Mouse (Mus musculus): ENCODE measurements at regions not wholly inside any gene's neighbourhood (a gene's known extent, or its start where the extent isn't known, plus 50 kb on each side); places are given as distances from the start of the nearest gene placed in this dataset.

GRCm38 (mm10) chr5:79679051-79679450 is 1340.9 kb upstream of the Adgrl3 start:
- Histone ChIP-seq H3K4me3 (ENCODE audit: low read depth, low read length) (no peak overlapping the region), H3K36me3 (ENCODE audit: control insufficient read depth, insufficient read depth, low read length) (no peaks in the 10 kb centered on the region), H3K4me2 (replicated peaks; ENCODE audit: low read depth, low read length) (no peak overlapping the region), H3K4me1 (replicated peaks; ENCODE audit: control insufficient read depth, insufficient read depth, low read length) (no peaks in the 10 kb centered on the region), H3K9me3 (ENCODE audit: control insufficient read depth, low read length) (no peaks in the 10 kb centered on the region), H3K27ac (ENCODE audit: low read depth, low read length) (no peak overlapping the region), H3K27me3 (ENCODE audit: control insufficient read depth, insufficient read depth, low read length) (no peaks in the 10 kb centered on the region), H3K9ac (ENCODE audit: low read depth, low read length) (no peak overlapping the region)
- DNase-seq (ENCODE audit: low spot score) = peak; percentile 4
- 13% methylated on average over 3 of the region's 3 CpGs for WGBS
- ATAC-seq (ENCODE audit: low FRiP score) = no peak

- no peak for ATAC-seq (ENCODE audit: low FRiP score)
- Histone ChIP-seq H3K27ac (ENCODE audit: low read depth, low read length) (no peak overlapping the region), H3K27me3 (ENCODE audit: control insufficient read depth, insufficient read depth, low read length) (no peaks in the 10 kb centered on the region), H3K4me2 (replicated peaks; ENCODE audit: low read depth, low read length) (no peak overlapping the region), H3K9ac (ENCODE audit: low read depth, low read length) (no peak overlapping the region), H3K36me3 (ENCODE audit: control insufficient read depth, insufficient read depth, low read length) (no peaks in the 10 kb centered on the region), H3K9me3 (ENCODE audit: control insufficient read depth, low read length) (no peaks in the 10 kb centered on the region), H3K4me3 (ENCODE audit: low read depth, low read length) (no peak overlapping the region), H3K4me1 (replicated peaks; ENCODE audit: control insufficient read depth, insufficient read depth, low read length) (no peaks in the 10 kb centered on the region)
- DNase-seq (ENCODE audit: low spot score) = no peak
Measured at GRCm38 (mm10) chr5:79680321-79680720, 1339.6 kb upstream of the Adgrl3 start.

- no peak overlapping the region for H3K4me2 ChIP-seq (replicated peaks; ENCODE audit: low read depth, low read length)
- DNase-seq (ENCODE audit: low spot score) (no peak), ATAC-seq (ENCODE audit: low FRiP score) (no peak)
- H3K9ac ChIP-seq (ENCODE audit: low read depth, low read length) = no peak overlapping the region
- no peaks in the 10 kb centered on the region for H3K27me3 ChIP-seq (ENCODE audit: control insufficient read depth, insufficient read depth, low read length)
- H3K27ac ChIP-seq (ENCODE audit: low read depth, low read length) = no peak overlapping the region
- no peaks in the 10 kb centered on the region for H3K36me3 ChIP-seq (ENCODE audit: control insufficient read depth, insufficient read depth, low read length)
- no peak overlapping the region for H3K4me3 ChIP-seq (ENCODE audit: low read depth, low read length)
- 85% methylated on average over 1 of the region's 1 CpGs for WGBS
- no peaks in the 10 kb centered on the region for H3K4me1 ChIP-seq (replicated peaks; ENCODE audit: control insufficient read depth, insufficient read depth, low read length)
- no peaks in the 10 kb centered on the region for H3K9me3 ChIP-seq (ENCODE audit: control insufficient read depth, low read length)
Measured at GRCm38 (mm10) chr5:79706631-79707030, 1313.3 kb upstream of the Adgrl3 start.

- no peak overlapping the region for H3K4me2 ChIP-seq (replicated peaks; ENCODE audit: low read depth, low read length)
- DNase-seq (ENCODE audit: low spot score) = no peak
- no peak for ATAC-seq (ENCODE audit: low FRiP score)
- WGBS = 88% methylated on average over 5 of the region's 5 CpGs
- no peaks in the 10 kb centered on the region for H3K36me3 ChIP-seq (ENCODE audit: control insufficient read depth, insufficient read depth, low read length)
- no peaks in the 10 kb centered on the region for H3K4me1 ChIP-seq (replicated peaks; ENCODE audit: control insufficient read depth, insufficient read depth, low read length)
- H3K9ac ChIP-seq (ENCODE audit: low read depth, low read length) = no peak overlapping the region
- H3K4me3 ChIP-seq (ENCODE audit: low read depth, low read length) = no peak overlapping the region
- H3K27ac ChIP-seq (ENCODE audit: low read depth, low read length) = no peak overlapping the region
- H3K9me3 ChIP-seq (ENCODE audit: control insufficient read depth, low read length) = no peaks in the 10 kb centered on the region
- no peaks in the 10 kb centered on the region for H3K27me3 ChIP-seq (ENCODE audit: control insufficient read depth, insufficient read depth, low read length)
Measured at GRCm38 (mm10) chr5:79734885-79735284, 1285.1 kb upstream of the Adgrl3 start.

GRCm38 (mm10) chr5:79784391-79784790 is 1235.5 kb upstream of the Adgrl3 start:
- H3K36me3 ChIP-seq (ENCODE audit: control insufficient read depth, insufficient read depth, low read length) = no peaks in the 10 kb centered on the region
- no peaks in the 10 kb centered on the region for H3K27me3 ChIP-seq (ENCODE audit: control insufficient read depth, insufficient read depth, low read length)
- no peak overlapping the region for H3K4me2 ChIP-seq (replicated peaks; ENCODE audit: low read depth, low read length)
- no peak for DNase-seq (ENCODE audit: low spot score)
- H3K4me3 ChIP-seq (ENCODE audit: low read depth, low read length) = no peak overlapping the region
- no peak overlapping the region for H3K27ac ChIP-seq (ENCODE audit: low read depth, low read length)
- no peaks in the 10 kb centered on the region for H3K4me1 ChIP-seq (replicated peaks; ENCODE audit: control insufficient read depth, insufficient read depth, low read length)
- WGBS = 83% methylated on average over 1 of the region's 1 CpGs
- H3K9me3 ChIP-seq (ENCODE audit: control insufficient read depth, low read length) = no peaks in the 10 kb centered on the region
- no peak for ATAC-seq (ENCODE audit: low FRiP score)
- H3K9ac ChIP-seq (ENCODE audit: low read depth, low read length) = no peak overlapping the region

DNA sequence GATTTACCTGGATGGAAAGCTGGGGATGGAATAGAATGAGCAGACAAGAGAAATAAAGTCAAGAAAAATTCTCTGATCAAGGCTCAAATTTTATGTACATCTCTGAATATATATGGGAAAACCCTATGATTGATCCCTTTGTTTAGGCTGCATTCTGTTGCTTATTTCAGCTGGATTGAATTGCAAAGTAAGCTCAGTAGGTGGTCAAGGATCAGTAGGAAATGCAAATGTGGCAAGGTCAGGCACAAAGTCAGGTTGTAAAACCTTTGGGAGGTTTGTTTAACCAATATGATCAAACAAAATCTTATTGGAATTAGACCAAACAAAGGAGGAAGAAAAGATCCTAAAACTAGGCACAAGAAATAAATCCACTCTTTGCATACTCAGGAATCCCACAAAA is 1193.4 kb upstream of the Adgrl3 start:
- 0 out of 2 replicates have a peak, but pooled peaks cover 3% of the 10 kb centered on the region for H3K9me3 ChIP-seq (ENCODE audit: control insufficient read depth, low read length)
- ATAC-seq (ENCODE audit: low FRiP score) (no peak), DNase-seq (ENCODE audit: low spot score) (no peak)
- H3K4me2 ChIP-seq (replicated peaks; ENCODE audit: low read depth, low read length) = no peak overlapping the region
- no peaks in the 10 kb centered on the region for H3K36me3 ChIP-seq (ENCODE audit: control insufficient read depth, insufficient read depth, low read length)
- no peak overlapping the region for H3K27ac ChIP-seq (ENCODE audit: low read depth, low read length)
- H3K27me3 ChIP-seq (ENCODE audit: control insufficient read depth, insufficient read depth, low read length) = no peaks in the 10 kb centered on the region
- H3K9ac ChIP-seq (ENCODE audit: low read depth, low read length) = no peak overlapping the region
- no peak overlapping the region for H3K4me3 ChIP-seq (ENCODE audit: low read depth, low read length)
- H3K4me1 ChIP-seq (replicated peaks; ENCODE audit: control insufficient read depth, insufficient read depth, low read length) = no peaks in the 10 kb centered on the region

DNA sequence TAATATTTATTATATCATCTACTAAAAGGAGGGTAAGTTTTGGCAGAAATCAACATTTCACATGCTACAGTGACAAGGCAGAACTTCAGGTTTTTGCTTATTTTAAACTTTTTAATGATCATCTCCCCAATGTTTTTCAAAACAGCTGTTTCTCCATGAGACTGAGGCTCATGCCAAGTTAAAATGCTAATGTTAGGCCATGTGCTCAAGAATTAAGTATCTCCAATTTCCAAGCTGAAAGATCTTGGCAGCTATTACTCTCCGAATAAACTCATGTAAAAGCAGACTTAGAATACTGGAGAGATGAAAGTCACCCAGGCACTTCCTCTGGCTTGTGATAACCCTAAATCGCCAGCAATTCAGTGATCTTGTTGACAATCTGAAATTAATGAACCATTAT is 1173.5 kb upstream of the Adgrl3 start:
- Histone ChIP-seq H3K4me1 (replicated peaks; ENCODE audit: control insufficient read depth, insufficient read depth, low read length) (no peaks in the 10 kb centered on the region), H3K9me3 (ENCODE audit: control insufficient read depth, low read length) (no peaks in the 10 kb centered on the region), H3K9ac (ENCODE audit: low read depth, low read length) (no peak overlapping the region), H3K36me3 (ENCODE audit: control insufficient read depth, insufficient read depth, low read length) (no peaks in the 10 kb centered on the region), H3K27ac (ENCODE audit: low read depth, low read length) (no peak overlapping the region), H3K27me3 (ENCODE audit: control insufficient read depth, insufficient read depth, low read length) (no peaks in the 10 kb centered on the region), H3K4me3 (ENCODE audit: low read depth, low read length) (no peak overlapping the region), H3K4me2 (replicated peaks; ENCODE audit: low read depth, low read length) (no peak overlapping the region)
- DNase-seq (ENCODE audit: low spot score) (no peak), ATAC-seq (ENCODE audit: low FRiP score) (no peak)
- WGBS = 93% methylated on average over 2 of the region's 2 CpGs

DNA sequence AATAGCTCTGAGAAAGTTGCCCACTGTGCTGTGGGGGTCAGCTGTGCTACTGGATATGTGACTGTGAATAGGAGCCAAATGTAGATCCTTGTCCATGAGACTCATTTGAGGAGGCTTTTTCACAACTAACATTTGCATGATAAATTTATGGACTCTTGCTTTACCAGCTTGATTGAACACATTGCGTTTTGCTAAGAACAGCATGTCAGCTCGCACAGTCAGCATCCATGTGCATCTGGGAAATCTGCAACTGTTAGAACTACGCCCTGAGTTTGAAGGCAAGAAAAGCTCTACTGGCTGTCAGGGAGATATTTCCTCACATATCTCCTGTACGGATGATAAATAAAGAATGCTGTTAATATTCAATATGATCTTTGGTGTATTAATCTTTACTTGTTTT is 1164.1 kb upstream of the Adgrl3 start:
- Histone ChIP-seq H3K36me3 (ENCODE audit: control insufficient read depth, insufficient read depth, low read length) (no peaks in the 10 kb centered on the region), H3K4me3 (ENCODE audit: low read depth, low read length) (no peak overlapping the region), H3K27ac (ENCODE audit: low read depth, low read length) (no peak overlapping the region), H3K4me2 (replicated peaks; ENCODE audit: low read depth, low read length) (no peak overlapping the region), H3K27me3 (ENCODE audit: control insufficient read depth, insufficient read depth, low read length) (no peaks in the 10 kb centered on the region), H3K9ac (ENCODE audit: low read depth, low read length) (no peak overlapping the region), H3K9me3 (ENCODE audit: control insufficient read depth, low read length) (no peaks in the 10 kb centered on the region), H3K4me1 (replicated peaks; ENCODE audit: control insufficient read depth, insufficient read depth, low read length) (no peaks in the 10 kb centered on the region)
- DNase-seq (ENCODE audit: low spot score) (no peak), ATAC-seq (ENCODE audit: low FRiP score) (no peak)
- WGBS = 94% methylated on average over 4 of the region's 4 CpGs

GRCm38 (mm10) chr5:79900713-79901112 is 1119.2 kb upstream of the Adgrl3 start:
- DNase-seq (ENCODE audit: low spot score) = no peak
- Histone ChIP-seq H3K9ac (ENCODE audit: low read depth, low read length) (no peak overlapping the region), H3K27me3 (ENCODE audit: control insufficient read depth, insufficient read depth, low read length) (no peaks in the 10 kb centered on the region), H3K9me3 (ENCODE audit: control insufficient read depth, low read length) (no peaks in the 10 kb centered on the region), H3K27ac (ENCODE audit: low read depth, low read length) (no peak overlapping the region), H3K4me2 (replicated peaks; ENCODE audit: low read depth, low read length) (no peak overlapping the region), H3K4me3 (ENCODE audit: low read depth, low read length) (no peak overlapping the region), H3K36me3 (ENCODE audit: control insufficient read depth, insufficient read depth, low read length) (no peaks in the 10 kb centered on the region), H3K4me1 (replicated peaks; ENCODE audit: control insufficient read depth, insufficient read depth, low read length) (no peaks in the 10 kb centered on the region)
- no peak for ATAC-seq (ENCODE audit: low FRiP score)
- WGBS = 93% methylated on average over 4 of the region's 4 CpGs

Data from hindbrain, embryonic 11.5 days (tissue).